Mouse (Mus musculus) spleen, adult 2 months (tissue): Measurements from ENCODE around the gene Sart1. TPM values are rescaled to one million over a fixed set of nuclear protein-coding genes. Genes with fewer than 3 reads are reported as not detected.
A peak's percentile ranks its signal among the peaks of the same experiment; 100 is the strongest.

ENCODE experiments used
- DNase-seq, 2 experiments: peaks; one replicate each; pipeline versions ENCODE4 v3.0.0 to v3.0.0-alpha.2; 2012 to 2021; ENCODE audit warnings: low spot score in 2 of 2, low read depth in 1 of 2
- H3K27ac ChIP-seq: fragments of 200-500 bp; 2 replicates; pipeline ENCODE4 v1.5.1; 2012; ENCODE audit warnings: low read length, inconsistent platforms; ENCODE audit not compliant: insufficient read depth
- H3K27me3 ChIP-seq: fragments of 200-500 bp; 2 replicates; pipeline ENCODE4 v1.6.1; 2012; ENCODE audit warnings: mild to moderate bottlenecking, moderate library complexity, low read length, inconsistent platforms; ENCODE audit not compliant: control insufficient read depth, insufficient read depth
- H3K36me3 ChIP-seq: fragments of 200-500 bp; 2 replicates; pipeline ENCODE4 v1.6.1; 2012; ENCODE audit warnings: mild to moderate bottlenecking, low read length, inconsistent platforms; ENCODE audit not compliant: control insufficient read depth, insufficient read depth
- H3K4me1 ChIP-seq: fragments of 200-500 bp; 2 replicates; pipeline ENCODE4 v1.6.1; 2011; ENCODE audit warnings: inconsistent platforms; ENCODE audit not compliant: control insufficient read depth, insufficient read depth, insufficient read length
- H3K4me3 ChIP-seq: fragments of 200-500 bp; 2 replicates; pipeline ENCODE4 v1.5.1; 2011; ENCODE audit warnings: mild to moderate bottlenecking, inconsistent platforms; ENCODE audit not compliant: insufficient read depth, insufficient read length; ENCODE audit errors: extremely low read depth
- CTCF ChIP-seq: fragments of 200-500 bp; IDR thresholded peaks from 2 replicates; pipeline ENCODE4 v1.5.1; 2011; ENCODE audit warnings: mild to moderate bottlenecking, inconsistent platforms; ENCODE audit not compliant: insufficient read depth, insufficient read length, insufficient replicate concordance; ENCODE audit errors: extremely low read depth
- POLR2A ChIP-seq: fragments of 200-500 bp; IDR thresholded peaks from 2 replicates; pipeline ENCODE4 v1.6.1; 2011; ENCODE audit warnings: low read depth, low read length, inconsistent platforms
- WGBS: fragments of 180-500 bp; shearing (Covaris S2); methylation state at CpG from one replicate; pipeline ENCODE4 v1.1.7; 2018; 5-methylcytosine and 5-hydroxymethylcytosine counted together
- polyA plus RNA-seq: library from polyadenylated mRNA; depleted of rRNA; stranded (reverse); fragments of >200 nt; gene quantifications from 2 replicates; pipeline ENCODE4 v1.2.3, GENCODE M21; 2012

The Sart1 gene
- polyA plus RNA-seq, 1 experiment = 19.2 TPM

GRCm38 (mm10) chr19:5389647-5390046, 1.1 kb upstream of the Sart1 start:
- Histone ChIP-seq H3K27me3 (no peaks in the 10 kb centered on the region), H3K27ac (peak overlapping the region; percentile 99), H3K36me3 (peaks cover 9% of the 10 kb centered on the region), H3K4me1 (peaks cover 7% of the 10 kb centered on the region; the same call in 1 of the 2 replicates), H3K4me3 (peak overlapping the region; percentile 97)
- under 1% methylated on average over 12 of the region's 12 CpGs for WGBS
- TF ChIP-seq CTCF (no peak), POLR2A (peak; percentile 79)
- DNase-seq = peak; percentile 70 to 78

- peak overlapping the region; percentile 90 for H3K27ac ChIP-seq
- peaks cover 25% of the 10 kb centered on the region for H3K36me3 ChIP-seq
- H3K27me3 ChIP-seq = no peaks in the 10 kb centered on the region
- H3K4me3 ChIP-seq = peak overlapping the region; percentile 93
- H3K4me1 ChIP-seq = peaks cover 7% of the 10 kb centered on the region; the same call in 1 of the 2 replicates
- DNase-seq = no peak
- WGBS = 1% methylated on average over 42 of the region's 43 CpGs
- no peak for TF ChIP-seq POLR2A
- TF ChIP-seq CTCF = no peak
These were observed 477 bp downstream of the Sart1 start for GRCm38 (mm10) chr19:5388011-5388441.

GRCm38 (mm10) chr19:5384715-5385114, 3.8 kb downstream of the Sart1 start:
- no peak overlapping the region for H3K27ac ChIP-seq
- H3K4me1 ChIP-seq = no peaks in the 10 kb centered on the region; the same call in 1 of the 2 replicates
- H3K27me3 ChIP-seq = no peaks in the 10 kb centered on the region
- no peak for TF ChIP-seq CTCF
- no peak for TF ChIP-seq POLR2A
- DNase-seq = no peak
- WGBS = 95% methylated on average over 8 of the region's 8 CpGs
- H3K36me3 ChIP-seq = peaks cover 57% of the 10 kb centered on the region
- no peak overlapping the region for H3K4me3 ChIP-seq

DNA sequence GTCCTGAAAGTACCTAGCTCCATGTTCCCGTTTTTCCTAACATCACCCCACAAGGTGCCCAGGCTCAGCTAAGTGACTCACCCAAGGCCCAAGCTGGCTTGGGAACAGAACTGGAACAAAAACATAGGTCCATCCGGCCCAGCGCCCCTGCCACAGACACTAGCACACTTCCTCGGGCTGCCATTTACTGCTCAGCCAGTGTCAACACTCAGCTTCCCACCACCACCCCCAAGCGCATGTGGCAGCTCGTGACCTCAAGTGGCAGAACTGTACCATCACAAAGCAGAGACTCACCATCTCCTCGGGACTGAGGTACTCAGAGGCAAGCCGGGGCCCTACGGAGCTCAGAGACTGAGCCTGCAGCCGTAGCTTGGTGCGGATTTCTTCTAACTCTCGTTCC, 5.2 kb downstream of the Sart1 start:
- H3K4me1 ChIP-seq = no peaks in the 10 kb centered on the region
- DNase-seq = no peak
- 96% methylated on average over 12 of the region's 12 CpGs for WGBS
- no peaks in the 10 kb centered on the region for H3K27me3 ChIP-seq
- peaks cover 66% of the 10 kb centered on the region for H3K36me3 ChIP-seq
- no peak overlapping the region for H3K4me3 ChIP-seq
- TF ChIP-seq CTCF (no peak), POLR2A (no peak)
- H3K27ac ChIP-seq = no peak overlapping the region

GRCm38 (mm10) chr19:5377446-5377845, 11.1 kb downstream of the Sart1 start:
- DNase-seq = no peak
- no peak overlapping the region for H3K27ac ChIP-seq
- H3K36me3 ChIP-seq = peaks cover 39% of the 10 kb centered on the region
- H3K27me3 ChIP-seq = no peaks in the 10 kb centered on the region
- H3K4me1 ChIP-seq = no peaks in the 10 kb centered on the region
- WGBS = 96% methylated on average over 1 of the region's 1 CpGs
- TF ChIP-seq CTCF (no peak), POLR2A (no peak)
- H3K4me3 ChIP-seq = no peak overlapping the region

DNA sequence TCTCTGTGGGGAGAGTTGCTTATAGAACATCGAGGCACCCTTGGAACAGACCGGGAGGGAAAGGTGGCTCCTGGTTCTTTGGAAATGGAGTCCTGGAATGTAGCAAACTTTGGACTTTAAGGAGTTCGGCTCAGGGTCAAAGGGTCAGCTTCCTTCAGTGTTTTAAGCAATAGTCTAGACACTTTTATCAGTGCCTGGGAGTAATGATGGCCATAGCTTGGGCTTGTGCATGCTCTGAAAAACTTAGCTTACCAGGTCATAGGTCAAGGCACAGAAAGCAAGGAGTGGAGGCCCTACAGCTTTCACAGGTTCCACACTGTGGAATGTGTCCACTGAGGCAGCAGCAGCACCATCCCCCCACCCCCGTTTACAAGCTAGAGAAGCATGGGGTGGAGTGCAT, 13.8 kb downstream of the Sart1 start:
- H3K4me1 ChIP-seq = no peaks in the 10 kb centered on the region
- TF ChIP-seq CTCF (no peak), POLR2A (no peak)
- no peak for DNase-seq
- H3K27ac ChIP-seq = no peak overlapping the region
- H3K36me3 ChIP-seq = peaks cover 24% of the 10 kb centered on the region
- no peak overlapping the region for H3K4me3 ChIP-seq
- H3K27me3 ChIP-seq = no peaks in the 10 kb centered on the region
- 91% methylated on average over 4 of the region's 4 CpGs for WGBS

- no peaks in the 10 kb centered on the region for H3K27me3 ChIP-seq
- H3K4me1 ChIP-seq = no peaks in the 10 kb centered on the region
- H3K27ac ChIP-seq = no peak overlapping the region
- H3K4me3 ChIP-seq = no peak overlapping the region
- peaks cover 21% of the 10 kb centered on the region for H3K36me3 ChIP-seq
- 85% methylated on average over 4 of the region's 4 CpGs for WGBS
- no peak for DNase-seq
- TF ChIP-seq POLR2A (no peak), CTCF (no peak)
These were observed 14.3 kb downstream of the Sart1 start for GRCm38 (mm10) chr19:5374177-5374576.
